ENCODE assay signal across 8 mouse cellular contexts in genomic region chr17:24530361-24531050, GRCm38 (mm10). TPM values are rescaled to one million over a fixed set of nuclear protein-coding genes. Genes with fewer than 3 reads are reported as not detected.
DNase-seq lines count a peak whose midpoint lies in the region; ATAC-seq and TF ChIP-seq lines count a peak whose summit lies in the region.

No protein-coding gene starts in this region.

- in situ Hi-C loops in Patski (cut with MboI; ENCODE audit: low pct_unique_long_range_greater_than_20kb): loop anchor here (5.0 kb wide), 1 partner anchor 132 kb away; no protein-coding TSS in a partner anchor

- H3K36me3 ChIP-seq in kidney, embryonic 14.5 days (ENCODE audit: control insufficient read depth, insufficient read depth, low read length): peaks cover 21% of the 10 kb centered on the region
- no peaks in the 10 kb centered on the region; the same call in 1 of the 2 replicates for H3K36me3 ChIP-seq in hindbrain, embryonic 11.5 days (ENCODE audit: control insufficient read depth, insufficient read depth, low read length)
- peaks cover 14% of the 10 kb centered on the region for H3K36me3 ChIP-seq in midbrain, embryonic 13.5 days

- DNase-seq in kidney, postnatal 4 days: no peak
- DNase-seq in Patski (ENCODE audit: low read depth, low spot score): no peak
- DNase-seq in hindbrain, embryonic 11.5 days (ENCODE audit: low spot score): no peak
- DNase-seq in right cerebral cortex, postnatal 36 days (ENCODE audit: low spot score in 2 of 2): no peak
- DNase-seq in left cerebral cortex, adult 8-10 months (ENCODE audit: low spot score in 2 of 2): no peak

- peak overlapping the region; percentile 90; the same call in 1 of the 2 replicates for H3K27ac ChIP-seq in kidney, embryonic 14.5 days (ENCODE audit: low read depth, low read length)
- H3K27ac ChIP-seq in hindbrain, embryonic 11.5 days (ENCODE audit: low read depth, low read length): no peak overlapping the region
- H3K27ac ChIP-seq in midbrain, embryonic 13.5 days: 0 out of 2 replicates have a peak overlapping the region, but pooled peaks have one; percentile 86

- POLR2A ChIA-PET in Patski (lab: Charles Lee): no interaction called here

- CTCF ChIA-PET in Patski (lab: Charles Lee): interaction anchor here (1.5 to 2.0 kb wide), 3 partner anchors 8 to 137 kb away, joined by 4 to 5 read pairs (median 4); no protein-coding TSS in a partner anchor

- WGBS in kidney, embryonic 14.5 days: 38% methylated on average over 8 of the region's 8 CpGs
- 36% methylated on average over 8 of the region's 8 CpGs for WGBS in hindbrain, embryonic 11.5 days
- 29% methylated on average over 8 of the region's 8 CpGs for WGBS in midbrain, embryonic 13.5 days

- H3K4me1 ChIP-seq in kidney, embryonic 14.5 days (ENCODE audit: control insufficient read depth, insufficient read depth, low read length): peaks cover 33% of the 10 kb centered on the region
- peaks cover 16% of the 10 kb centered on the region for H3K4me1 ChIP-seq in hindbrain, embryonic 11.5 days (replicated peaks; ENCODE audit: control insufficient read depth, insufficient read depth, low read length)
- peaks cover 68% of the 10 kb centered on the region for H3K4me1 ChIP-seq in midbrain, embryonic 13.5 days (replicated peaks)

- ATAC-seq in kidney, embryonic 14.5 days (ENCODE audit: low FRiP score, low TSS enrichment): no peak
- ATAC-seq in Patski: no peak
- ATAC-seq in hindbrain, embryonic 11.5 days (ENCODE audit: low FRiP score): no peak
- ATAC-seq in midbrain, embryonic 13.5 days: no peak
- ATAC-seq in inflammation-experienced regulatory T-cells, adult 6 months: no peak

- peak overlapping the region; percentile 62; the same call in 1 of the 2 replicates for H3K4me3 ChIP-seq in kidney, embryonic 14.5 days (ENCODE audit: low read length)
- H3K4me3 ChIP-seq in hindbrain, embryonic 11.5 days (ENCODE audit: low read depth, low read length): peak overlapping the region; percentile 64
- peak overlapping the region; percentile 76 for H3K4me3 ChIP-seq in midbrain, embryonic 13.5 days (replicated peaks)

- H3K27me3 ChIP-seq in kidney, embryonic 14.5 days (ENCODE audit: control insufficient read depth, insufficient read depth, low read length): no peaks in the 10 kb centered on the region
- no peaks in the 10 kb centered on the region for H3K27me3 ChIP-seq in Patski
- no peaks in the 10 kb centered on the region for H3K27me3 ChIP-seq in hindbrain, embryonic 11.5 days (ENCODE audit: control insufficient read depth, insufficient read depth, low read length)
- H3K27me3 ChIP-seq in midbrain, embryonic 13.5 days: no peaks in the 10 kb centered on the region

- H3K9me3 ChIP-seq in kidney, embryonic 14.5 days (ENCODE audit: control insufficient read depth, low read length): no peaks in the 10 kb centered on the region
- no peaks in the 10 kb centered on the region for H3K9me3 ChIP-seq in hindbrain, embryonic 11.5 days (ENCODE audit: control insufficient read depth, low read length)
- no peaks in the 10 kb centered on the region for H3K9me3 ChIP-seq in midbrain, embryonic 13.5 days

- H3K4me2 ChIP-seq in kidney, embryonic 14.5 days (replicated peaks; ENCODE audit: low read depth, low read length): peak overlapping the region; percentile 79
- H3K4me2 ChIP-seq in hindbrain, embryonic 11.5 days (replicated peaks; ENCODE audit: low read depth, low read length): peak overlapping the region; percentile 83; the same call in 1 of the 2 replicates
- H3K4me2 ChIP-seq in midbrain, embryonic 13.5 days (replicated peaks): peak overlapping the region; percentile 88

- H3K9ac ChIP-seq in kidney, embryonic 14.5 days (ENCODE audit: low read depth, low read length): peak overlapping the region; percentile 78
- no peak overlapping the region; the same call in 1 of the 2 replicates for H3K9ac ChIP-seq in hindbrain, embryonic 11.5 days (ENCODE audit: low read depth, low read length)
- H3K9ac ChIP-seq in midbrain, embryonic 13.5 days (replicated peaks): peak overlapping the region; percentile 80

- TF ChIP-seq CTCF in Patski (IDR thresholded peaks at IDR 0.05): peak; percentile 24

RNA-seq across cellular contexts. Expression of gene Traf7, which starts 2.8 kb away (rescaled TPM):
- polyA plus RNA-seq in kidney, embryonic 14.5 days (2014; fragmentation: Nextera tagmentation; extraction: Ambion mirVana): 69.0 and 88.5 TPM in 2 replicates
- 154 TPM for polyA plus RNA-seq in Patski (2021)
- 65.8 and 71.1 TPM in 2 replicates for polyA plus RNA-seq in hindbrain, embryonic 11.5 days (2014; fragmentation: Nextera tagmentation; extraction: Ambion mirVana)
- polyA plus RNA-seq in midbrain, embryonic 13.5 days (2015; fragmentation: Nextera tagmentation; extraction: Ambion mirVana): 97.3 and 106 TPM in 2 replicates
- 10 to 100 TPM; 45.5 to 54.2 (median 53.7) TPM for polyA plus RNA-seq in inflammation-experienced regulatory T-cells, adult 6 months (2017; shearing (Covaris generic))
- total RNA-seq in left cerebral cortex, adult 8-10 months (2022): 10 to 100 TPM; 78.0 to 85.3 (median 83.4) TPM

RNA-seq across cellular contexts. Expression of gene Rab26, which starts 3.5 kb away (rescaled TPM):
- polyA plus RNA-seq in kidney, embryonic 14.5 days (2014; fragmentation: Nextera tagmentation; extraction: Ambion mirVana): 2.7 and 2.8 TPM in 2 replicates
- polyA plus RNA-seq in Patski (2021): 0.40 TPM
- polyA plus RNA-seq in hindbrain, embryonic 11.5 days (2014; fragmentation: Nextera tagmentation; extraction: Ambion mirVana): 1.8 and 2.8 TPM in 2 replicates
- polyA plus RNA-seq in midbrain, embryonic 13.5 days (2015; fragmentation: Nextera tagmentation; extraction: Ambion mirVana): 2.9 TPM in 2 replicates
- polyA plus RNA-seq in inflammation-experienced regulatory T-cells, adult 6 months (2017; shearing (Covaris generic)): 1 to 10 TPM; 1.1 to 6.5 (median 2.0) TPM
- 10 to 100 TPM; 41.3 to 54.4 (median 48.4) TPM for total RNA-seq in left cerebral cortex, adult 8-10 months (2022)

RNA-seq across cellular contexts. Expression of gene Pkd1, which starts 19.1 kb away (rescaled TPM):
- 16.7 and 31.6 TPM in 2 replicates for polyA plus RNA-seq in kidney, embryonic 14.5 days (2014; fragmentation: Nextera tagmentation; extraction: Ambion mirVana)
- 41.0 TPM for polyA plus RNA-seq in Patski (2021)
- polyA plus RNA-seq in hindbrain, embryonic 11.5 days (2014; fragmentation: Nextera tagmentation; extraction: Ambion mirVana): 16.0 and 22.2 TPM in 2 replicates
- 17.7 and 19.4 TPM in 2 replicates for polyA plus RNA-seq in midbrain, embryonic 13.5 days (2015; fragmentation: Nextera tagmentation; extraction: Ambion mirVana)
- polyA plus RNA-seq in inflammation-experienced regulatory T-cells, adult 6 months (2017; shearing (Covaris generic)): 10 to 100 TPM in 2 of 3 experiments, 1 to 10 TPM in 1; 9.9 to 32.6 (median 22.6) TPM
- total RNA-seq in left cerebral cortex, adult 8-10 months (2022): 10 to 100 TPM; 67.7 to 81.1 (median 77.3) TPM

RNA-seq across cellular contexts. Expression of gene Caskin1, which starts 42.1 kb away (rescaled TPM):
- 1.6 and 1.8 TPM in 2 replicates for polyA plus RNA-seq in kidney, embryonic 14.5 days (2014; fragmentation: Nextera tagmentation; extraction: Ambion mirVana)
- polyA plus RNA-seq in Patski (2021): 1.0 TPM
- 6.4 and 9.2 TPM in 2 replicates for polyA plus RNA-seq in hindbrain, embryonic 11.5 days (2014; fragmentation: Nextera tagmentation; extraction: Ambion mirVana)
- polyA plus RNA-seq in midbrain, embryonic 13.5 days (2015; fragmentation: Nextera tagmentation; extraction: Ambion mirVana): 24.7 and 29.1 TPM in 2 replicates
- polyA plus RNA-seq in inflammation-experienced regulatory T-cells, adult 6 months (2017; shearing (Covaris generic)): under 1 TPM in 2 of 3 experiments, not detected in 1; 0.16 to 0.23 TPM
- total RNA-seq in left cerebral cortex, adult 8-10 months (2022): 100 to 1,000 TPM; 119 to 135 (median 127) TPM

RNA-seq across cellular contexts. Expression of gene Mlst8, which starts 51.6 kb away (rescaled TPM):
- 36.4 and 36.9 TPM in 2 replicates for polyA plus RNA-seq in kidney, embryonic 14.5 days (2014; fragmentation: Nextera tagmentation; extraction: Ambion mirVana)
- polyA plus RNA-seq in Patski (2021): 23.1 TPM
- 27.8 and 37.7 TPM in 2 replicates for polyA plus RNA-seq in hindbrain, embryonic 11.5 days (2014; fragmentation: Nextera tagmentation; extraction: Ambion mirVana)
- 38.6 and 41.4 TPM in 2 replicates for polyA plus RNA-seq in midbrain, embryonic 13.5 days (2015; fragmentation: Nextera tagmentation; extraction: Ambion mirVana)
- polyA plus RNA-seq in inflammation-experienced regulatory T-cells, adult 6 months (2017; shearing (Covaris generic)): 10 to 100 TPM; 14.0 to 14.9 (median 14.5) TPM
- total RNA-seq in left cerebral cortex, adult 8-10 months (2022): 10 to 100 TPM; 29.2 to 39.0 (median 35.4) TPM
